Mouse (Mus musculus): ENCODE data around the gene Zfp655.

DNA sequence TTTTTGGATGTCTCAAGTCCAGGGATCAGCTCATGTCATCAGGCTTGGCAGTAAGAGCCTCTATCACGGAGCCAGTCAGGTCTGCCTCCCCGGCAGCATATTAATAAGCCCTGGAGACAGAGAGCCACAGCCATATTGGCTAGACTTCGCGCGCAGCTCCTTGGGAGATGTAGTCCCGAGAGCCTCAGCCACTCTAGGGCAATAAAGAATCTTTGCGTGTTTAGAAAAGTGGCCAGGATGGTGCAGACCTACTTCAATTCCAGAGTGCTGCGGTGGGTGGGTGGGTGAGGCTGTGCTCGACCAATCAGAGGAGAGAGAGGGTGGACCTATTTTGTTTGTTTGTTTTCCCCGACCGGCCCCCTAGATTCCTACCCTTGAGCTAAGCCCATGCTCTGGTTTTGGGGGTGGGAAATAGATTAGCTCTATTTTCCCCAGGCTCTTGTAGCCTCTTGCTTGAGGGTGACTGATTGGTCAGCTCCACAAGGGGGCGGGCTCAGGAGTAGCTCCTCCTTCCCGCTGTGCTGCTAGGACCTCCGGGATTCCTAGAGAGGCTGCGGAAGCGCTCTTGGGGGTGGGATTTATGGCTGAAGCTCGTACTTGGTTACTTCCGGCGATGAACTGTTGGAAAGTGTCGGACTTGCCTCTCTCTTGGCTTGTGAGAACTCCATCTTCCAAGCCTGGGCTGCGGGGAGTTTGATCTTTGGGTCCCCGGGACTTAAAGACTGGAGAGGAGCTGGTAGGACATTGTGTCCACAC is 27.4 kb upstream of the Zfp655 start, which contains the start of gene Zkscan5:
- TF ChIP-seq POLR2A (IDR thresholded peaks at IDR 0.05; ENCODE audit: insufficient read depth, low read length) (peak; percentile 34), EP300 (IDR thresholded peaks at IDR 0.05; ENCODE audit: insufficient read depth, low read depth, low read length) (0 out of 2 replicates have a peak, but pooled peaks have one; percentile 3), CTCF (IDR thresholded peaks at IDR 0.05; ENCODE audit: low read depth, low read length) (no peak)

Measured in ES-Bruce4 (cell line).